Mouse (Mus musculus): ENCODE measurements at regions not wholly inside any gene's neighbourhood (a gene's known extent, or its start where the extent isn't known, plus 50 kb on each side); places are given as distances from the start of the nearest gene placed in this dataset.

Small RNA genes in the stretch of these regions (microRNA-seq; reads per million reads assigned to microRNA genes)
- gene Gm22368 (0 reads per million in 2 experiments), gene Gm44376 (0 reads per million in 2 experiments)
